Mouse (Mus musculus) erythroid progenitor cell, adult 5-6 weeks (primary cell): Measurements from ENCODE around the gene Kifc5b. TPM values are rescaled to one million over a fixed set of nuclear protein-coding genes. Genes with fewer than 3 reads are reported as not detected.
"Not testable (repeated sequence)": the region's sequence is repeated elsewhere in the genome, so short reads cannot be mapped to it uniquely, and the experiment has no call there.

Experiments
- ATAC-seq: replicated peaks from 2 replicates; pipeline ENCODE4 v1.8.0; 2016; ENCODE audit warnings: moderate number of reproducible peaks, mild to moderate bottlenecking, moderate TSS enrichment, inconsistent platforms; ENCODE audit not compliant: poor library complexity, low FRiP score, severe bottlenecking
- total RNA-seq, 2 experiments: library from RNA; stranded (forward) in 1 of 2; stranded (reverse) in 1 of 2; fragments of 150-400 nt in 1 of 2; fragments of 186-747, 209-891 nt in 1 of 2; gene quantifications; 2 replicates each; pipeline versions ENCODE4 v1.2.3 to v1.2.4; 2015 to 2017; ENCODE audit warnings: low replicate concordance in 2 of 2

The Kifc5b gene
- total RNA-seq, 2 experiments from 2014 or later, result 34.8 to 197 TPM

GRCm38 (mm10) chr17:26966993-26967392 is 50.1 kb downstream of the Kifc5b start:
- no peak for ATAC-seq

GRCm38 (mm10) chr17:26967477-26967876 is 50.6 kb downstream of the Kifc5b start:
- no peak for ATAC-seq

GRCm38 (mm10) chr17:26968200-26968611 is 51.3 kb downstream of the Kifc5b start:
- ATAC-seq, result no peak

- ATAC-seq, result no peak
Observed at GRCm38 (mm10) chr17:26969257-26969656, 52.4 kb downstream of the Kifc5b start.

- no peak for ATAC-seq
Observed at GRCm38 (mm10) chr17:26970221-26970620, 53.3 kb downstream of the Kifc5b start.

DNA sequence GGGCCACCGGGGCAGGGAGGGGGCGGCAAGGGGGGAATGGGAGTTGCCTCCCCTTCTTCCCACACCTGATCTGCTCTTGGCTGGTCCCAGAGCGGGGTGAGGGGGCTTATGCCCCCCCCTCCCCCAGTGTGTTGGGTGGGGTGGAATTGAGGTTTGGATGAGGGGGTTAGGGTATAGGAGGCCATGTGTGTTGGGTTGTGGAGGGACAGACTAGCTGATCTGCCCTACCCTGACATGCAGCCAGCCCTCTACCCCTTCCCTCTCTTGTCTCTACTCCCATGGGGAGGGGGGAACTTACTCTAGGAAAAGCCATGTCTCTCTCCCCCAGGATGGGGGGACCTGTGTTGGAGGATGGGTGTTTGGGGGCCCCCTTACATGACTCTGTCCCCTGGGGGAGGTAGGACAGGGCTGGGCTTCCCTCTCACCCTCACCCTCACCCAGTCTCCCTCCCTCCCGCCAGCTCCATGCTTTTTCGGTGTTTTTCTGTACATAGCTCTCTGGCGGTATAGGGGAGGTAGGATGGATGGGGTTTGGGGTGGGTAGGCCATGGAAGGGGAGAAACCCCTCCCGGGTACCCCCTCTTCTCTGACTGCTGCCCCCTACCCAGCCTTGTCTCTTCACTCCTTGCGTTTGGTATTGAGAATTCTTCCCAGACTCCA is 54.5 kb downstream of the Kifc5b start:
- no peak for ATAC-seq

- ATAC-seq, result no peak
Observed at GRCm38 (mm10) chr17:26972107-26972506, 55.2 kb downstream of the Kifc5b start.

DNA sequence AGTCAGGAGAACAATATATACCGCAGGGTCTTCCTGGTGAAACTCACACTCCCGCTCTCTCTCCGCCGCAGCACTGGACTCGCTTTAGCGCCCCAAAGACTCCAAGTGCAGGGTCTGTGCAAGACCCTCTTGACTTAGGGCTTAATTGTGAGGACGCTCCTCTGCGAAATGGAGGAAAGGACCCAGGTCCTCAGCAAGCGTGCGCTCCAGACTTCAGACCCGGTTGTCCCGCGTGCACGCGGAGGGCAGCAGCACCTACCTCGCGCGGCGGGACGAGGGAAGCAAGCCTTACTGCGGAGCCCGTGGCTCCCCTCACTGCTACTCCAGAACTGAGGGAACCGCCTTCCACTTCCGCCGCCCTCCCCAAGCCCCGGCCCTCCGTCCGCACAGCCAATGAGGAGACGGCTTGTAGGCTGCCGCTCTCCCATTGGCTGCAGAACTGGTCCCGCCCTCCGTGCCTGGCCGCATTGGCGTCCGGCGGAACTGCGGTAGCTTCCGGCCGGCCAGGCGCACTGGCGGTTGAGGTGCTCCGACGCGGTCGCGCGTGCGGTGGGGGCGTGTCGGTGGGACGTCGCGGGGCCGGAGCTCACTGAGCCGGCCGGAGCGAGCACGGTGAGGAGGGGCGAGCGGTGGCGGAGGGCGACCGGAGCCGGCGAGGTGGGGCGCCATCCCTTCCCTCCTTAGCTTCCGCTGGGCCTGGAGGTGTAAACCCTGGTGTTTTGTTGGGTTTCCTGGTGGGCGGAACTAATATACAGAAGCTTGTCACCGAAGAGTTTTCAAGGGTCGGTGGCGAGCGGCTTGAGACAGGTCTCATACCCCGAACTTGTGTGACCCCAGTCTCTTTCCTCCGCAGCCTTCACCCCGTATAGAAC is 56.0 kb downstream of the Kifc5b start, which contains the start of gene Zbtb9:
Gene Zbtb9, plus strand, starts transcription at position 465 of the 872 bp plus-strand sequence.
- peak; percentile 99 for ATAC-seq

DNA sequence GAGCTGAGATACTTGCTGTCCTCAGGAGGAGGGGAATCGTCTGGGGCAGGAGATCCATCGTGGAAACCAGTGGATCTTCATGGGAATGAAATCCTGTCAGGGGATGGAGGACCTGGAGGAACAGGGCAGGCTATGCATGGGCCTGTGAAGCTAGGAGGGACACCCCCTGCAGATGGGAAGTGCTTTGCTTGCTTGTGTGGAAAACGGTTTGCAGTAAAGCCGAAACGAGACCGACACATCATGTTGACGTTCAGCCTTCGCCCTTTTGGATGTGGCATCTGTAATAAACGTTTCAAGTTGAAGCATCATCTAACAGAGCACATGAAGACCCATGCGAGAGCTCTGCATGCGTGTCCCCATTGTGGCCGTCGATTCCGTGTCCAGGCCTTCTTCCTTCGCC is 57.7 kb downstream of the Kifc5b start:
- ATAC-seq, result no peak

- no peak for ATAC-seq
Observed at GRCm38 (mm10) chr17:26975415-26975814, 58.5 kb downstream of the Kifc5b start.

DNA sequence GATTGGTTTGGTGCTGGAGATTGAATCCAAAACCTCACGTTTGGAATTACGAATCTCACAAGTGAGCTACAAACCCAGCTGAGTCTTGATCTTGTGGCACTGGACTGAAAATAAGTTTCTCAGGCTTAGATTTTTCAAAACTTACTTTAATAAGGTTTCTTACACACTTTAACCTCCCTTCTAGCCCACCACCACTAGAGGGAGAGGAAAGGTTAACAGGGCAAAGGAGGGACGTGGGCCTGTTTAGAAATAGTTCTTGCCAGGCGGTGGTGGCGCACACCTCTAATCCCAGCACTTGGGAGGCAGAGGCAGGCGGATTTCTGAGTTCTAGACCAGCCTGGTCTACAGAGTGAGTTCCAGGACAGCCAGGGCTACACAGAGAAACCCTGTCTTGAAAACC is 60.5 kb downstream of the Kifc5b start:
- ATAC-seq, result not testable (repeated sequence)

- ATAC-seq, result no peak
Observed at GRCm38 (mm10) chr17:26979426-26979825, 62.5 kb downstream of the Kifc5b start.

GRCm38 (mm10) chr17:26981050-26981449 is 64.2 kb downstream of the Kifc5b start:
- no peak for ATAC-seq

Other genes with a start within 250 kb of the Kifc5b start
- gene Crebrf, start 201.4 kb upstream of the Kifc5b start, total RNA-seq (2015; ENCODE audit: low replicate concordance), result 9.6 and 17.7 TPM in 2 replicates
- 10.4 and 25.2 TPM in 2 replicates for gene Crebrf, start 201.4 kb upstream of the Kifc5b start, total RNA-seq (2017; ENCODE audit: low replicate concordance)
- 18.0 and 18.9 TPM in 2 replicates for gene Bnip1, start 136.0 kb upstream of the Kifc5b start, total RNA-seq (2015; ENCODE audit: low replicate concordance)
- gene Bnip1, start 136.0 kb upstream of the Kifc5b start, total RNA-seq (2017; ENCODE audit: low replicate concordance), result 13.9 and 16.8 TPM in 2 replicates
- not detected in 2 replicates for gene Nkx2-5, start 72.1 kb upstream of the Kifc5b start, total RNA-seq (2015; ENCODE audit: low replicate concordance)
- gene Nkx2-5, start 72.1 kb upstream of the Kifc5b start, total RNA-seq (2017; ENCODE audit: low replicate concordance), result not detected in 2 replicates
- gene Phf1, start 16.0 kb downstream of the Kifc5b start, total RNA-seq (2015; ENCODE audit: low replicate concordance), result 23.1 and 29.6 TPM in 2 replicates
- 19.4 and 34.5 TPM in 2 replicates for gene Phf1, start 16.0 kb downstream of the Kifc5b start, total RNA-seq (2017; ENCODE audit: low replicate concordance)
- gene Cuta, start 22.5 kb downstream of the Kifc5b start, total RNA-seq (2015; ENCODE audit: low replicate concordance), result 54.9 and 88.3 TPM in 2 replicates
- 8.2 and 9.3 TPM in 2 replicates for gene Cuta, start 22.5 kb downstream of the Kifc5b start, total RNA-seq (2017; ENCODE audit: low replicate concordance)
- gene Syngap1, start 24.2 kb downstream of the Kifc5b start, total RNA-seq (2015; ENCODE audit: low replicate concordance), result 3.8 and 4.3 TPM in 2 replicates
- 11.7 and 14.4 TPM in 2 replicates for gene Syngap1, start 24.2 kb downstream of the Kifc5b start, total RNA-seq (2017; ENCODE audit: low replicate concordance)
- gene Zbtb9, start 56.1 kb downstream of the Kifc5b start, total RNA-seq (2015; ENCODE audit: low replicate concordance), result 1.4 TPM in 1 of 2 replicates, not detected in the other
- gene Zbtb9, start 56.1 kb downstream of the Kifc5b start, total RNA-seq (2017; ENCODE audit: low replicate concordance), result 7.1 and 8.1 TPM in 2 replicates
- gene Bak1, start 111.9 kb downstream of the Kifc5b start, total RNA-seq (2015; ENCODE audit: low replicate concordance), result 32.7 and 36.0 TPM in 2 replicates
- gene Bak1, start 111.9 kb downstream of the Kifc5b start, total RNA-seq (2017; ENCODE audit: low replicate concordance), result 11.4 and 12.5 TPM in 2 replicates
- 1.3 and 9.0 TPM in 2 replicates for gene Itpr3, start 140.2 kb downstream of the Kifc5b start, total RNA-seq (2015; ENCODE audit: low replicate concordance)
- gene Itpr3, start 140.2 kb downstream of the Kifc5b start, total RNA-seq (2017; ENCODE audit: low replicate concordance), result 0.98 and 2.2 TPM in 2 replicates
- gene Uqcc2, start 216.8 kb downstream of the Kifc5b start, total RNA-seq (2015; ENCODE audit: low replicate concordance), result 9.6 and 33.9 TPM in 2 replicates
- gene Uqcc2, start 216.8 kb downstream of the Kifc5b start, total RNA-seq (2017; ENCODE audit: low replicate concordance), result 4.2 and 39.0 TPM in 2 replicates